ENCODE assay signal across 24 mouse cellular contexts in the genomic region with DNA sequence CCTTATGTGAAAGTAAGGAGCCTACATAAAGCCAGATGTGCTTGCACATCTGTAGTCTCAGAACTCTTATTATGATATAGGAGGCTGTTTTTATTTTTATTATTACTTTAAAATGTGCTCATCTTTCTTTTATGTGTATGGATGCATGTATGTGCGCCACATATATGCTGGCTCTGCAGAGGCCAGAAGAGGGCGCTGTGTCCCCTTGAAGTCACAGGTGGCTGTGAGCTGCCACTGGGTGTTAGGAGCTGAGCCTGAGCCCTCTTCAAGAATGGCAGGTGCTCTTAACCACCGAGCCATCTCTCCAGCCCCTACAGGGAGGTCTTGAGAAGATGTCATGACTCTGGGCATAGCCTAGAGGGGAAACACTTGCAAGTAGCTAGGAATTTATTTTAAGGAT. TPM values are rescaled to one million over a fixed set of nuclear protein-coding genes. Genes with fewer than 3 reads are reported as not detected.
A peak's percentile ranks its signal among the peaks of the same experiment; 100 is the strongest.
DNase-seq lines count a peak whose midpoint lies in the region; ATAC-seq and TF ChIP-seq lines count a peak whose summit lies in the region.
"Had no signal": no experiment of that assay in that cellular context is flagged by ENCODE, and none has a peak within 500 bp of the region (broad histone marks: within the 10 kb centered on the region; RNA-seq: fewer than 3 reads in every experiment).

No protein-coding gene starts in this region.

- WGBS in kidney, adult 2 months = 81% methylated on average over 3 of the region's 3 CpGs
- 88% methylated on average over 3 of the region's 3 CpGs for WGBS in kidney, embryonic 16.5 days

- no peak overlapping the region for H3K27ac ChIP-seq in kidney, adult 2 months (ENCODE audit: insufficient read depth, low read depth, low read length)
- H3K27ac ChIP-seq in kidney, embryonic 16.5 days (ENCODE audit: low read length) = no peak overlapping the region
- no peak overlapping the region for H3K27ac ChIP-seq in MEL (ENCODE audit: control insufficient read depth, low read depth, low read length)
- H3K27ac ChIP-seq: embryonic facial prominence, embryonic 10.5 days; forebrain, embryonic 13.5 days; heart, embryonic 13.5 days; hindbrain, embryonic 15.5 days; limb, embryonic 10.5 days; liver, embryonic 12.5 days; lung, embryonic 15.5 days had no signal

- no peak overlapping the region for H3K9ac ChIP-seq in kidney, embryonic 16.5 days (replicated peaks; ENCODE audit: low read length)
- no peak overlapping the region for H3K9ac ChIP-seq in MEL (ENCODE audit: control insufficient read depth, low read depth, low read length, poor library complexity, severe bottlenecking)
- H3K9ac ChIP-seq: forebrain, embryonic 13.5 days; heart, embryonic 13.5 days; hindbrain, embryonic 15.5 days; liver, embryonic 12.5 days; lung, embryonic 15.5 days had no signal

- TF ChIP-seq RAD21 in MEL (IDR thresholded peaks at IDR 0.05; ENCODE audit: low read depth, low read length) = peak; percentile 19; the same call in 1 of the 2 replicates

- H3K79me2 ChIP-seq in MEL (ENCODE audit: control insufficient read depth, insufficient read depth, low read length, poor library complexity) = no peaks in the 10 kb centered on the region

- no peak overlapping the region for H3K4me3 ChIP-seq in kidney, adult 2 months (ENCODE audit: insufficient read depth, low read depth, low read length)
- H3K4me3 ChIP-seq in kidney, embryonic 16.5 days (ENCODE audit: low read length) = no peak overlapping the region
- no peak overlapping the region for H3K4me3 ChIP-seq in MEL (ENCODE audit: control insufficient read depth in 1 of 2, insufficient read depth in 1 of 2, low read depth in 2 of 2, low read length in 2 of 2)
- H3K4me3 ChIP-seq: embryonic facial prominence, embryonic 10.5 days; forebrain, embryonic 13.5 days; heart, embryonic 13.5 days; hindbrain, embryonic 15.5 days; limb, embryonic 10.5 days; liver, embryonic 12.5 days; lung, embryonic 15.5 days had no signal

- ATAC-seq in kidney, embryonic 16.5 days (ENCODE audit: low FRiP score, low TSS enrichment) = no peak
- no peak for ATAC-seq in CD4-positive, CD25-positive, alpha-beta regulatory T cell, adult 4 months
- ATAC-seq: forebrain, embryonic 13.5 days; liver, embryonic 12.5 days had no signal

- TF ChIP-seq POLR2A in kidney, adult 2 months (IDR thresholded peaks at IDR 0.05; ENCODE audit: low read depth, low read length) = no peak
- no peak for TF ChIP-seq POLR2A in MEL (IDR thresholded peaks at IDR 0.05; ENCODE audit: control insufficient read depth in 1 of 2, insufficient read depth in 1 of 2, low read depth in 1 of 2, low read length in 2 of 2, poor library complexity in 1 of 2)

- 0 out of 2 replicates have a peak, but pooled peaks have one; percentile 6 for TF ChIP-seq CTCF in kidney, adult 2 months (conservative IDR thresholded peaks at IDR 0.05; ENCODE audit: insufficient read depth, insufficient read length, low read depth, low read length)
- TF ChIP-seq CTCF in MEL (IDR thresholded peaks at IDR 0.05 in 2 of 3, conservative IDR thresholded peaks at IDR 0.05 in 1 of 3; ENCODE audit: control insufficient read depth in 1 of 3, insufficient read depth in 1 of 3, low read depth in 2 of 3, low read length in 3 of 3, poor library complexity in 1 of 3, severe bottlenecking in 1 of 3) = peak in 2 of 3 experiments; percentile 44 to 57; a peak in 4 of 6 replicates

- H3K9me3 ChIP-seq in kidney, embryonic 16.5 days (ENCODE audit: low read length) = no peaks in the 10 kb centered on the region
- H3K9me3 ChIP-seq in MEL (replicated peaks; ENCODE audit: insufficient read depth, low read length) = no peaks in the 10 kb centered on the region
- H3K9me3 ChIP-seq: embryonic facial prominence, embryonic 10.5 days; forebrain, embryonic 13.5 days; heart, embryonic 13.5 days; hindbrain, embryonic 15.5 days; limb, embryonic 10.5 days; liver, embryonic 12.5 days; lung, embryonic 15.5 days had no signal

- DNase-seq in kidney, adult 2 months = no peak
- peak; percentile 28 for DNase-seq in thymus, postnatal 4 days
- no peak for DNase-seq in thymus, postnatal 25 days
- DNase-seq in MEL (ENCODE audit: low read depth, low spot score) = peak; percentile 36
- peak; percentile 19 for DNase-seq in testis, postnatal 14 days (ENCODE audit: low spot score)
- DNase-seq in cerebellum, postnatal 4 days (ENCODE audit: low spot score in 2 of 2) = no peak
- DNase-seq: adrenal gland, postnatal 36 days; cerebellum, adult 8-10 months; kidney, adult 11 months; kidney, postnatal 10 days; lung, postnatal 4 days; retina, postnatal 1 day had no signal

- no peaks in the 10 kb centered on the region for H3K4me1 ChIP-seq in kidney, adult 2 months (ENCODE audit: control insufficient read depth, insufficient read depth, low read length)
- H3K4me1 ChIP-seq in kidney, embryonic 16.5 days (ENCODE audit: insufficient read depth, low read length) = no peaks in the 10 kb centered on the region
- no peaks in the 10 kb centered on the region for H3K4me1 ChIP-seq in MEL (ENCODE audit: control insufficient read depth in 1 of 2, insufficient read depth in 2 of 2, low read length in 2 of 2)
- H3K4me1 ChIP-seq: embryonic facial prominence, embryonic 10.5 days; forebrain, embryonic 13.5 days; liver, embryonic 12.5 days; lung, embryonic 15.5 days had no signal

- no peaks in the 10 kb centered on the region for H3K27me3 ChIP-seq in kidney, adult 2 months (replicated peaks; ENCODE audit: control insufficient read depth, insufficient read depth, low read length)
- H3K27me3 ChIP-seq in kidney, embryonic 16.5 days (ENCODE audit: insufficient read depth, low read length) = no peaks in the 10 kb centered on the region
- H3K27me3 ChIP-seq in MEL (ENCODE audit: control insufficient read depth in 1 of 2, insufficient read depth in 2 of 2, low read length in 2 of 2) = no peaks in the 10 kb centered on the region; a peak in 1 of 4 replicates
- H3K27me3 ChIP-seq: forebrain, embryonic 13.5 days; heart, embryonic 13.5 days; hindbrain, embryonic 15.5 days; liver, embryonic 12.5 days; lung, embryonic 15.5 days had no signal

- TF ChIP-seq EP300 in MEL (IDR thresholded peaks at IDR 0.05; ENCODE audit: low read depth in 1 of 2, low read length in 2 of 2) = no peak

- H3K36me3 ChIP-seq in kidney, adult 2 months (ENCODE audit: control insufficient read depth, insufficient read depth, low read length) = no peaks in the 10 kb centered on the region
- no peaks in the 10 kb centered on the region for H3K36me3 ChIP-seq in kidney, embryonic 16.5 days (ENCODE audit: insufficient read depth, low read length)
- H3K36me3 ChIP-seq in MEL (ENCODE audit: control insufficient read depth in 1 of 2, insufficient read depth in 2 of 2, low read length in 2 of 2) = no peaks in the 10 kb centered on the region
- H3K36me3 ChIP-seq: embryonic facial prominence, embryonic 10.5 days; heart, embryonic 13.5 days; hindbrain, embryonic 15.5 days; limb, embryonic 10.5 days; liver, embryonic 12.5 days; lung, embryonic 15.5 days had no signal

- H3K4me2 ChIP-seq in kidney, embryonic 16.5 days (replicated peaks; ENCODE audit: low read depth, low read length) = no peak overlapping the region
- H3K4me2 ChIP-seq: forebrain, embryonic 13.5 days; heart, embryonic 13.5 days; hindbrain, embryonic 15.5 days; liver, embryonic 12.5 days; lung, embryonic 15.5 days had no signal

TF ChIP-seq in MEL, 35 proteins besides CTCF, POLR2A, EP300 and RAD21:
- no peak for TF ChIP-seq POLR2AphosphoS5 (IDR thresholded peaks at IDR 0.05; ENCODE audit: borderline replicate concordance, low read depth, low read length)
- 0 out of 2 replicates have a peak, but pooled peaks have one; percentile 6 for TF ChIP-seq ZC3H11A (IDR thresholded peaks at IDR 0.05; ENCODE audit: low read depth, low read length)
- peak; percentile 41 for TF ChIP-seq SMC3 (IDR thresholded peaks at IDR 0.05; ENCODE audit: low read depth, low read length)

RNA-seq across cellular contexts. Expression of gene Cacng5, which starts 23.5 kb away (rescaled TPM):
- 0.05 and 0.07 TPM in 2 replicates for polyA plus RNA-seq in kidney, adult 2 months (2012; rRNA removed)
- polyA plus RNA-seq in kidney, embryonic 16.5 days (2015; fragmentation: Nextera tagmentation; extraction: Ambion mirVana) = 0.22 and 0.49 TPM in 2 replicates
- total RNA-seq in MEL (2012; rRNA removed) = not detected in 2 replicates
- not detected for polyA plus RNA-seq in MEL (2012; ENCODE audit: insufficient read depth in 1 of 2, insufficient read length in 2 of 2, low read depth in 1 of 2, low replicate concordance in 2 of 2, missing spikeins in 1 of 2)
- polyA plus RNA-seq in CD4-positive, CD25-positive, alpha-beta regulatory T cell, adult 4 months (2017; shearing (Covaris generic)) = not detected
- total RNA-seq: common myeloid progenitor, adult 5-6 weeks; gastrocnemius, adult 18-20 months; granulocyte monocyte progenitor cell, adult 5-6 weeks had no signal

Comparison
In these comparisons a context has a peak if more than half of its experiments do, and no peak if none do; other contexts are left out.
1. DNase-seq: peak in thymus, postnatal 4 days (single experiment), MEL (single experiment) and testis, postnatal 14 days (single experiment); none in kidney, adult 2 months (single experiment), thymus, postnatal 25 days (single experiment) and cerebellum, postnatal 4 days (0 of 2).